Mouse (Mus musculus): ENCODE results near the gene Dpm3.

The Dpm3 gene

DNA sequence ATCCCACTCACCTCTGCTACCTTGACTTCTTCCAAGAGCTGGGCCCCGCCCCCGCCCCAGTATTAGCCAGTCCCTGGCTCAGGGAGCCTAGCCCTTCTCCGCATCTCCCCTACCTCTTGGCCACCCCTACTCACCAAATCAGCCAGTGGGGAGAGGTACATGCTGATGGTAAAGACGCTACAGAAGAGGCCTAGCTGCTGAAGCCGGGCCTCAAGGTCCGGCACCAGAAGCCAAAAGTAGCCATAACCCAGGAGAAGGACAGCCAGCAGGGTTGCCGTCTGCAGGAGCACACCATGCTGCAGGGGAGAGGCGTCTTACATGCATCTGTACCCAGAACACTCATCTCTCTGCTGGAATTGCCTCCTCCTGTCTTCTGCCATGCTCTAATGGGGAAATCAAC lies 9.8 kb downstream of the Dpm3 start:
- DNase-seq (ENCODE audit: low read depth, low spot score), result no peak

DNA sequence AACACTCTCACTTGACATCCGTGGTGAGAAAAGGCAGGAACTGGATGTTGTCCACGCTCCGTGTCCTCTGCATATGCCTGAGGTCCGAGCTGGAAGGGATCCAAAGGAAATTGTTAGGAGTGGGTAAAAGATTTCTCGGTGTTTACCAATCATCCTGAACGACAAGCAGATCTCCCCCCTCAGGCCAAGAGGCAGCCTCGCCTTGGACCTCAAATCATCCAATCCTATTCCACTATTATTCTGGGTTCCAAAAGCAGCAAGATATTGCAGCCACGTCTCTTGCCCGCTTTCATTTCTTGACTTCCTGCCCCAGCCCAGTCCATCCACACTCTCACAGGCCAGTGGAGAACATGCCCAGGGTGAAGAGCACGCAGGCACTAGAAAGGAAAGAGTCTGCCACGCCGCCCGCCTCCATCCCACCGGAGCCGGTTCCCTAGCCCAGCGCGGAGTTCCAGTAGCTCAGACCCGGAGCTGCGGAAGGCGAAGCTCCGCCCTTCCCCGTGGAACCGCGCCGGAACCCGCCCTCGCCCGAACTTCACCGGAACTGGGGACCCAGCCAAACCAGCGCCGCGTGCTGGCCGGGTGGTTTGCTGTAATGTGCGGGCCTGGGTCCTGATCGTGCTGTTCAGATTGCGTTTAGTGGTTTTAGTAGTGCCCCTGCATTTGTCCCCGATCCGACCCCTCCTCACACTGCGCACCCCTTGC lies 11.0 kb downstream of the Dpm3 start, which contains the start of gene Slc50a1:
TSS of gene Slc50a1 (minus strand) at position 520 of the 705 bp plus-strand sequence.
- no peak for DNase-seq (ENCODE audit: low read depth, low spot score)

DNA sequence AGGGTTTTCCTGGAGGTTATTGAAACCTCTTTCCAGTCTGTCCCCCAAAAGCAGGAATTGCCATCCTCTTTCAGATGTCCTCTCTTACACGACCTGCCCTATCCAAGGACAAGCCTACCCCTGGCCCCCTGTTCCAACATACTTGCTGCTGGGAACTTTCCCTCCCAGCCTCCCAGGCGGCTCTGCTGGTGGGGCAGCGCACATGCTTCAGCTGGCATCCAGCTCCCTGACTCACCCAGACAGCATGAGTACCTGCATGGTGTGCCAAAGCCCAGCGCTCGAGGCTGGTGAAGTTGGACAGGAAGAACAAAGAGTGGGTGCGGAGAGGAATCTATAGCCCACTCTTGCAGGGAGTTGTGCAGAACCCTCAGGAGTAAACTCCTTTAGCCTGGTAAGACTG lies 11.7 kb downstream of the Dpm3 start:
- DNase-seq (ENCODE audit: low read depth, low spot score), result no peak

DNA sequence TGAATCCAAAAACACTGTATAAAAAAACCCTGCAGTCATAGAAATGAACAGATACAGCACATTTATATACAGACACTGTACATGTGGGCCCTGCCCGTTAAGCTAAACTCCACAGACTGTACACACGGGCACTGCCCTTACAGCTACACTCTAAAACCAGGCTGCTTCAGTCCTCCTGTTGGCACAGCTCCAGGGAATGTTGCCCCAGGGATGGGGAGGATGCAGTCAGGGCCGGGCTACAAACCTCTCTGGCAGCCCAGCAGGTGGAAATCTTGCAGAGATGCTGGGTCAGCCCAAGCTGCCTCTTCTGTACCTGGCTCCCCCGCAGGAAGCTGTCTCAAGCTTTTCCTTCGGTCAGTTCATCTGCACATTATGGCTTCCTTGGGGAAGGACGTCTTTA lies 12.6 kb downstream of the Dpm3 start:
- no peak for DNase-seq (ENCODE audit: low read depth, low spot score)

DNA sequence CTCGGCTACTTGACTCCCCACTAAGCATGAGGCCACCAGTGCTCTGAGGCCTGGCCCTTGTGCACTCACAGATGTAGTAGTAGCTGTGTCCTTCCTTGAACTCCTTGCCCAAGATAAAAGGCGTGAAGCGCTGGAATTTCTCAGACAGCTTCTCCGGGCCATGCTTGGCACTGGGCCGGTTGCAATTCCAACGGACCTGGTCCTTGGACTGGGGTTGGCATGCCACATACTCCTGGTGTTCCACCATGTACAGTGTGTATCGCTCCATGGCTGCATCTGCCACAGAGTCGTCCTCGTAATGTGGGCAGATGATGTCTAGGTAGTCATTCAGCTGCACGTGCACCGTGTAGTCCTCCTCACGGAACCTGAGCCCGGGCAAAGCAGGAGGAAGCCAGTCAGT lies 16.9 kb downstream of the Dpm3 start:
- DNase-seq (ENCODE audit: low read depth, low spot score), result no peak

DNA sequence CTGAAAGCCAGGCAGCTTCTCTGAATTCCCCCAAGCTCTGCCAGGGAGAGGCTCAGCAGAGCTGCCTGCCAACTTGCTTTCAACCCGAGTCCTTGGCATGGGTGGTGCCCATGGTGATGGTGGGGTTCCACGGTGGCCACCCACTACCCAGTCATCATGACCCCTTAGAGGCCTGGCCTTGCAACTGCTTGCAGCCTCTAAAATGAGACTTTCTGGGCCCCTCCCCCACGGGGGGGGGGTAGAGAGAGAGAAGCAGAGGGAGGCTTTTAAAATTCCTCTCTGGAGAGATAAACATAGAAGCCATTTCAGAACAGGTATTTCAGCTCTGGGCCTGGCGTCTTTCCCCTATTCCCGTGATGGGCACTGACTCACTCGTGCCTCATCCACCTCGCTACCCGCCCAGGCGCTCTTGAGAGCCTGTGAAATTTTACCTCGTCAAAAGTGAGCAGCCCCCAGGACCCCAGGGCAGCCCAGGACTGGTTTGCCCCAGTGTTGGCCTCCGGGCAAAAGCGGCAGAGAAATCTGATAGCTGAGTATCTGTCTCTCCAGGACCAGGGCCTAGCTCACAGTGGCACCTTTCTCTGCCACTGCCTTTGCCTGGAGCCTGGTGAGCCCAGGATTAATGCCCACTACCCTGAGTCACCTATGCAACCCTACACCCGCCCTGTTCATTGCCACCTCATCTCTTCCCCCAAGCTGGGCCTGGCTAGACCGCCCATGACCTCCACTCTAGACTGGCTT lies 18.3 kb downstream of the Dpm3 start:
- no peak for DNase-seq (ENCODE audit: low read depth, low spot score)

DNA sequence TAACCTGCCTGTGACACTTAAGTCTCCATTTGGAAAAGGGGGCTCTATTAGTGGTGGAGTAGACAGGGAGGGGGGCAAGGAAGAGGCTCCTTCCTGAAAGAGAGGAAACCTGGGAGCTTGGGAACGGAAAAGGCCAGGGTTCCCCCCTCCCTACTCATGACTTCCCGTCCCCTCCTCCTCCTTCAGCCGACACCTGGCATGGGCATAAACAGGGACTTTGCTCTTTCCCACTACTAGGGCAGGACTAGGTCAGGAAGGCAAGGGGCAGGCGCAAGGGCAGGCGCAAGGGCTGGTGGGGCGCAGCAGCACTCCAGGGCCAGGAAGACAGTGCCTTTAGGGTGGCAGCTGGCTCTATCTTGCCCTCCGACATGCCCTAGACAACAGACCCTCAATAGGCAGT lies 18.9 kb downstream of the Dpm3 start:
- DNase-seq (ENCODE audit: low read depth, low spot score), result no peak

DNA sequence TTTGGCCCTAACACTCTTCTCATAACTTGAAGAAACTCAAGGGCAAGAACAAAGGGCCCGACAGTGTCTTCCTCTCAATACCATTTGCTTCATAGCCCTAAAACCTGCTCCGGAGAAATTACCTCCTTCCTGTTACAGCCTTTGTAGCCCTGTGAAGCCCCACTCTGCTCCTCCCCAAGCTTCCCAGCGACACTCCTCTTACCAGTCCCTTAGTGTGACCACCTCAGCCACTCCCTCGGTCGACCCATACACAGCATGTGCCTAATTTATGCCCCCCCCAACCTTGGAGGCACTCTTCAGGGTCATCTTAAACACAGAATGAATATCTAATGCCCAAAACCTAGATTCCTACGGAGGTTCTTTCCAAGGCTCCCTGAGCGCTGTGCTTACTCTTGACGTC lies 19.5 kb downstream of the Dpm3 start:
- DNase-seq (ENCODE audit: low read depth, low spot score), result no peak

DNA sequence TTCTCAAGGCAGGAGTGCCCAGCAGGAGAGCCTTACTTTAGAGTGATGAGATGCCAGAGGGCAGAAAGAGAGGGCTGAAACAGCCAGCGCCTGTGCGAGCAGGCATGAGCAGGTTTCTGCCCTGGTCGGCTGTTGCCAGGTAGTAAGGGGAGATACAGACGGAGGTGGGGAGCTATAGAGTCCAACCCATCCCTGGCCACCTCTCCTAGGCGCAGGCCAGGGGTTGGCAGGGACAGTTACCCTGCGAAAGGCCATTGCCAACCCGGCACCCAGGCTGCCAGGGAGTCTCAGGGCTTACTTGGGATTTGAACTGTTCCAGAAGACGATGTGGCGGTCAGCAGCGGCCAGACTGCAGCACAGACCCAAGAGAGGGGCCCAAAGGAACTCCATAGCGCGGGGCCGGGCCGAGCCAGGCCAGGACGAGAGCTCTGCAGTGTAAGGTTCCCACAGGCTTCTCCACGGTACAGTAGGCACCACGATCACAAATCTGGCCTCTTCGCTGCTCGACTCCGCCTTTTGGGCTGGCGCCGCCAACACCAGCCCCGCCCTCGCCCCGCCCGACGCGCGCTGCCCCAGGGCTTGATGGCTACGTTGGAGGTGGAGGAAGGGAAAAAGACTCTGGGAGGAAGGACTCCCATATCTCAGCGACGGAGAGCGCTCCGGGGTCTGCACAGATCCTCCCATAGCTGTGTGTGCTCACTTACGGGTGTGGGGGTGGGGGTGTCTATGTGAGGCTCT lies 20.2 kb downstream of the Dpm3 start:
- DNase-seq (ENCODE audit: low read depth, low spot score), result peak; percentile 79

DNA sequence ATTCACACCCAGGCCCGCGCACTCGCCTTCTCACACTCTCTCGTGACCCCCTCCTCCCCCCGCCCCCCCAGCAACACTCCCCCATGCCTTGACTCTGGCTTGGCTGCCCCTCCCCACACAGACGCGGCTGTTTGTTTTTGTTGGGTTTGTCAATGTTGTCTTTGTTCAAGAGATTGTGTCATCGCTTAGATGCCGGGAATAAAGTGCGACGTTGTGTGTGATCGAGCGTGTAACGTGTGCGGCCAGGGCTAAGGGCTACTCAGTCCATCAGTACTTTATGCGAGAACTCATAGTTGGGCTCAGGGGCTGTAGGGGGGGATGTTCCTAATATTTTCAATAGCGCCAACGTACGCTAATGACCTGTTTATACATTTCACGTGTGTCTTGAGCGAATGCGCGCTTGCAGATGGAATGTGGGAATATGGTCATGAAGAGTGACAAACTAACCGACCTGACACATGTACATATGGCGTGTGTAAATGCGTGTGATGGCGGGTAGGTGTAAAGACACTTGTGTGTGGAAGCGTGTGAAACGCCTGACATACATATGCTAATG lies 21.0 kb downstream of the Dpm3 start:
- peak; percentile 33 for DNase-seq (ENCODE audit: low read depth, low spot score)

DNA sequence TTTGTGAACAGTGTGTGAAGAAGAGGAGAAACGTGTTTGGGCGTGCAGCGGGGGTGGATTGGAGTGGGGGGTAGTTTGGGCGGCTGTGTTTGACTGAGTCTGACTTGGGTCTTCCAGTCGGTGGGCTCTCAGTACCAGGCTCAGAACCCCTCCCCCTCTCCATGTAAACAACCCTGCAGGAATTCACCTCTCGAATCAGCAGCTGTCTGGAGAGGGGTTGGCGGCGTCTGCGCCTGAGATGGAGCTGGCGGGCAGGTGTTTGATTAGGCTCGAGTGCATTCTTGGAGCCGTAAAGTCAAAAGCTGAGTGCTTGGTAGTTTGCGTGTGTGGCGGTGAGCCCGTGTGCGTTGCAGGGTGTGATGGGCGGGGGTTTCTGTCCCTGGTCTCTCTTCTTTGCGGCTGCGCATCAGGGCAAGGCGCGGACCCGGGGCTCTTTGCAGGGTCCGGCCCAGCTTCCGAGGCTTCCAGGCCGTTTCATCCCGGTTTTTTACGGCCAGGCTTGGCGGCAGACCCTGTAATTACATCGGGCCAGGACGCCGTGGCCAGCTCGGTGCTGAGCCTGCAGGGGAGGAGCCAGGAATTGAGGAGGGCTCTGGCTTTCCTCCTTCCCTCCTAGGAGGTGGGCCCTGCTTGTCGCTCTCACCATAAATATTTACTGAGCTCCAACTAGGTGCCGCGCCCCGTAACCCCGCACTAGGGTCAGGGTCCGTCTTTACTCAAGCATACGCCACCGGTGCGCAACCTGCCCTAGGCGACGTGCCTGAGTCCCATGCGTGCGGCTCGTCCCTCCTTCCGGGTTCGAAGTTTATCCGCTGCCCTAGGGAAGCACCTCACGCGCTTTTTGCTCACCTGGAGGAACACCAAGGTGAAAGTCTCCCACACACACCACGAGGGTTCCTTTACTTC lies 21.7 kb downstream of the Dpm3 start, which contains the start of gene Efna1:
TSS of gene Efna1 (minus strand) at position 537 of the 906 bp plus-strand sequence.
- DNase-seq (ENCODE audit: low read depth, low spot score), result peak; percentile 61

DNA sequence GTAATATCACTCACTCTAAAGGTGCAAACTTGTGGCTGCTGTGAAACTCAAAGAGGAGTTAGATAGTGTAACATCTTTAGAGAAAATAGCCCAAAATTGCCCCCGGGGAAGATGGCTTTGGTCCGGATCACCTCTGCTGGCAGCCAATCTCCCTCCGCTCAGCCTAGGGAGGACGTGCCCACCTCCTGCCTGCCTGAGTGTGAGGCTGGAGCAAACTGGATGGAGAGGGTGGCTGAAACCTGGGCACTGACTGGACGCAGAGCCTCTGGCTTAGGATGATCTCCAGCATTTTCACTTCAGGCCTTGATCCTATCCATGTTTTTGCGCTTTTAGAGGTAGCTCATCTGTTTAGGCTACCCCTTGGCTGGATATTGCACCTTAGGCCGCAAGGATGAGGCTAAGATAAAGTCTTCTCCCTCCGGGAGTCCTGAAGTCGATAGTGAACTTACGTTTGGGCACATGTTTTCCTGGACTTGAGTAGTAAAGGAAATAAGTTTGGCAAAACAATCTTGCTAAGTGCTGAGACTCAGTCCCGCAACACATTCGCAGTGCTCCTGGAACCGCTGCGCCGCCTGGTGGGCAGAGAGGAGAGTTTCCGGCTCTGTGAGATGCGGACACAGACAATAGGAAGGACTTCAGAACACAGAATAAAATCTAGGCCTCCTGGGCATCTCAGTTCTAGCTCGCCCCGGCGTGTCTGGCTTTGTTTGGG lies 22.6 kb downstream of the Dpm3 start:
- DNase-seq (ENCODE audit: low read depth, low spot score), result peak; percentile 86

DNA sequence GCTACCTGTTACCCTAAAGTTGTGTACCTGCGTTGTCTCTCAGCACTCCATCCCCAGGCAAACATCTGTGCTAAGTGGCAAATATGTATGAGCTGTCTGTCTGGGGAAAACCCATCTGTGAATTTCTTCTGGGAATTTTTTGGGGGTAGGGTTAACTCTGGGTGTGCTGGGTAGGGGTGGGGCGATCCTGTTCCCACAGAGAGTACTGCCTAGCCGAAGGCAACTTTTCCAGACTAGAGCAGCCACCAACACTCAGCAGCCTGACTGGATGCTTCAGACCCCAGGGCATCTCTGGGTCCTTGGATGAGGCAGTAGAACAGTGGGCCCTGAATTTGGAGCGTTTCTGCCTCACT lies 23.1 kb downstream of the Dpm3 start:
- no peak for DNase-seq (ENCODE audit: low read depth, low spot score)

DNA sequence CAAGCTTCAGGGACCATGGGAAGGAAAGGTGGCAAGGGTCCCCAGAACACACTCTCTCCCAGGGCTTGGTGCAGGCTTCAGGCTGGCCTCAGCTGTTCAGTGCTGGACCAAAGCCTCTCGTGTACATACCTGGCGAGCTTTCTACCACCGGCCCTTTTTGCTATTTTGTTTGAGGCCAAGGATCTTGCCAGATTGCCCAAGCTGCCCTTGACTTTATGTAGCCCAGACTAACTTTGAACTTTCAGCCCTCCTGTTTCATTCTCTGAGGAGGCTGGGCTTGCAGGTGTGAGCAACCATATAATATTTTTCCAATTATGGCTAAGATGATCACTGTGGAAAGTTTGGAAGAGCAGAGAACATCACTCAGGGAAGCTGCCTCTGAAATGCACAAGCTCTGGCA lies 25.1 kb downstream of the Dpm3 start:
- no peak for DNase-seq (ENCODE audit: low read depth, low spot score)

DNA sequence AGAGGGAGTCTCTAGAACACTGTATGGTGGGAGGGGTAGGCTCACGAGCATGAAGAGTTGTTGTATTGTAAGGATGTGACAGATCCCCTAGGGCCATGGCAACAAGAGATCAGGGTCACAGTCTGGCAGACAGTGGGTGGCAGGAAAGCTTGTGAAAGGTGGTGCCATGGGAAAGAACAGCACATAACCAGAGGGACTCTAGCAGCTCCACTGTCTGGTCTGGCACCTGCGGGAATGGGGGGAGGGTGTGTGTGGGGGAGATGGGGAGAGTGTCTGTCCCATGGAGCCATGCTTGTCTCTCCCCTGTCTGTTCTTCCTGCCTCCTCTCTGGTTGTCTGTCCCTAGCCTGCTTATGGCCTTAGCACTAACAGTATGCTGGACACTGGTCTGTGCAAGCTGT lies 26.4 kb downstream of the Dpm3 start:
- no peak for DNase-seq (ENCODE audit: low read depth, low spot score)

DNA sequence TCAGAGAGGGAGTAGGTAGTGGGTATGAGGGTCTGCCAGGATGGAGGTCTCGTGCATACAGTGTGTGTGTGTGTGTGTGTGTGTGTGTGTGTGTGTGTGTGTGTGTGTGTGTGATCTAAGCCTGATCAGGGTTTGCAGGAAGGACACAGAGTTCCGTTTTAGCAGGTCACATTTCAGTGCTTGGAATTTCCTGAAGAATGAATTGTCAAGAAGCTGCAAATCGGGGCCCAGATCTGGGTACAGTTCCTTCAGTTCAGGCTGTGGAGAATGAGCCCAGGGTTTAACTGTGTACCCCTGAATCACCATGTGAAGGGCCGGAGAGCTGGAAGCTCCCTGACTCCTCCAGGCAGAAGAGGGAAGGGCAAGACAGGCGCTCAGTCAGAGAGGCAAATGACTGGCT lies 28.1 kb downstream of the Dpm3 start:
- DNase-seq (ENCODE audit: low read depth, low spot score), result no peak

DNA sequence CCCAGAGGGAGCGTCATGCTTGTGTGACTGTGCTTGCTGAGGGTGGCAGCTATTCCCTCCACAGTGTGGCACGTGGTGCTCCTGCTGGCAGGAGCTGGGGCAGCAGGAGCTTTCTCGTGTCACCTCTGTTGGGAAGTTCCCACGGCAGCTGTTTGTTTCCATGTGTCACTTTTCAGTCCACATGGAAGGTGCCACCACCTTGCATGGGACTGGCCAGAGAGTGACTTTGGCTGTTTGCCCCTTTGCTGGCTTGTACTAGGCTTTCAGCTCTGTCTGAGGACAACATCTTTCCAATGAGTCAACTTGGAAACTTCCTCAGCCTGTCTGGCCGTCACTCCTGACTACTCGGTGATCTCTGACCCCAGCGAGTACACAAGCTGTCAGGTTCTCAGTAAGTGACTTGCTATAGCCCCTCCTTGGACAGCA lies 29.4 kb downstream of the Dpm3 start:
- no peak for DNase-seq (ENCODE audit: low read depth, low spot score)

DNA sequence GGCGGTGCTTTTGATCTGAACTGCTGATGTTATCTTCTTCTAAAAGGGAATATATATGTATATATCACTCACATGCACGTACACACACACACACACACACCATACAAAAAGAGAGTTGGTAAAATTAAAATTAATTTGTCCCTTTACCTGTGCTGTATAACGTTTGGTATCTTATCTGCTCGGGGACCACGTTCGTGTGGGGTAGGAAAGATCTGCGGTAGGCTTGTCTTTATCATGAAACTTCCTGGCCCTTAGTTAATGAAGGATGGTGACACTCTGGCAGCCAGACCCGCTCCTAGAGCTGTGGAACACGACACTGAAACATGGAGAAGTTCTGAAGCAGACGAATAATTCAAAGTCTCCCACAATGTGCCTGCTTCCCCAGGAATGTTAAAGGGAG lies 32.7 kb downstream of the Dpm3 start:
- DNase-seq (ENCODE audit: low read depth, low spot score), result no peak

DNA sequence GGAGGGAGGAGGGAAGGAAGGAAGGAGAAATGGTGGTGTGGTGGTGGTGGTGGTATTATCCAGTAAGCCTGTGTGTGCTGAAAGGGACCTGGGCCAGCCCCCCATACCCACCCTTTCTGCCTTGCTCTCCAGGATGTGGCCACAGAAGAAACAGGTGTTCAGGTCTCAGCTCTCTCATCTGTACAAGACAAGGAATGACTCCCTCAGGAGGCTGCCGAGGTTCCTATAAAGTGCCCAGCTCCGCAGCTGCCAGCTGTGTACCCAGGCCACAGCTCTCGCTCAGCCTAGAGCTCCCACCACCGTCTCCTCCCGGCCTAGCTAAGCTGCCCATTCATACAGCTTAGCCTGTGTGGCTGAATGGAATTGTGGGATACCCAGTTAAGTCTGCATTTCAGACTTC lies 33.1 kb downstream of the Dpm3 start:
- DNase-seq (ENCODE audit: low read depth, low spot score), result no peak

DNA sequence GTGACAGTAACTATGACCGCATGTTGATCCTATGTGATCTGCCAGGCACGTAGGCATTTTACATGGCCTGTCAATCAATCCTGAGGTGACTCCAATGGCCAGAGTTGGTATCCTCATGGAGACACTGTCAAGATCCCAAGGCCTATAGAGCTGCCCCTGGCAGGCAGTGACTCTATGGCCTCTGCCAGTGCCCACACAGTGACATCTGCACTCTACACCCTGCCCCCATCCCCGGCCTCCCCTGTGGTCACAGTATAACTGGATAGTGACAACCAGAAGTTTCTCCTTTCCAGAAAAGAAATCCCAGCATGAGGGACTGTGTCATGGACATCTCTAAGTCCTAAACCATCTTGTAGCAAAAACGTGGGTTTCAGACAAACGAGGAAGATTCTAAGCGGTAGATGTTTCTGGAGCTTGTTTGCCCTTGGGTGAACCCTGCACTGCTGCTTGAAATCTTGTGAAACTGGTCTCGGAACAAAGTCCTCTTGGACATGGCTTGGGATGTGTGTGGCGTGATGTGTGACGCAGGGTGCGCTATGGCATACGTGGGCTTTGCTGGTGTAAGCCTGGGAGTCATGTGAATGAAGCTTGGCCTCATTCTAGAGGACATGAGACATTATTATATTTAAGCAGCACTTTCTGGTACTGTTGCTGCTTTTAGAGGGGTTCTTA lies 34.2 kb downstream of the Dpm3 start:
- DNase-seq (ENCODE audit: low read depth, low spot score), result no peak
